Comparison of ENCODE assay signal across 24 mouse cellular contexts in the genomic region with DNA sequence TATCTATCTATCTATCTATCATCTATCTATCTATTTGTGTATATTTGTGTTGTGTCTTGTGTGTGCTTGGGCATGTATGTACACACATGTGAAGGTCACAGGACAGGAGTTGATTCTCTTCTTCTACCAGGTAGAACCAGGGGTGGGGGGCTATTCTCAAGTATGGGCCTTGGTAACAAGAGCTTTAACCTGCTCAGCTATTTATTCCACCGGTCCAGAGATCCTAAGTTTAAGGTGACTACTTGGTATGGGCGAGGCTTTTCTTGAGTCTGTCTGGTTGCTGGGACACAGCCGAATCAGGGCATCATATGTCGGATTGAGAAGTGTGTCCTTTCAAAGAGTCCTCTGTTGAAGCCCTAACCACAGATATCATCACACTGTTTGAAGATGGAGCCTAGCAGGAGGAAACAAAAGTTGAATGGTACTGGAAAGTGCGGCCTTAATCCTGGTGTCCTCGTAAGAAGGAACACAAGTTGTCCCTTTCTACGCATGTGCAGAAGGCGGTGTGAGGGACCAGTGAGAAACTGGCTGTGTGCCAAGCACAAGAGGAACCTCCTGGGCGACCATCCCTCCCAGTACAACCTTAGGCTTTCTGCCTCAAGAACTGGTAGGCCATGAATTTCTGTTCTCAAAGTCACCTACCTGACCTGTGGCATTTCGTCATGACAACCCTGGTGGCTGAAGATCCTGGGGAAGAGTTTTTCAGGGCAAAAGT.
DNase-seq lines count a peak whose midpoint lies in the region; TF ChIP-seq lines count a peak whose summit lies in the region.
"Had no signal": no experiment of that assay in that cellular context is flagged by ENCODE, and none has a peak within 500 bp of the region (broad histone marks: within the 10 kb centered on the region; RNA-seq: fewer than 3 reads in every experiment).

No protein-coding gene starts in this region.

- no peak for TF ChIP-seq POLR2A in MEL (IDR thresholded peaks at IDR 0.05; ENCODE audit: control insufficient read depth in 1 of 2, insufficient read depth in 1 of 2, low read depth in 1 of 2, low read length in 2 of 2, poor library complexity in 1 of 2)

- peaks cover 0 to 5% of the 10 kb centered on the region in 2 experiments; a peak in 1 of 4 replicates for H3K4me1 ChIP-seq in MEL (ENCODE audit: control insufficient read depth in 1 of 2, insufficient read depth in 2 of 2, low read length in 2 of 2)
- H3K4me1 ChIP-seq: forebrain, embryonic 12.5 days had no signal

- no peak for TF ChIP-seq CTCF in MEL (IDR thresholded peaks at IDR 0.05 in 2 of 3, conservative IDR thresholded peaks at IDR 0.05 in 1 of 3; ENCODE audit: control insufficient read depth in 1 of 3, insufficient read depth in 1 of 3, low read depth in 2 of 3, low read length in 3 of 3, poor library complexity in 1 of 3, severe bottlenecking in 1 of 3)

- H3K27me3 ChIP-seq in MEL (ENCODE audit: control insufficient read depth in 1 of 2, insufficient read depth in 2 of 2, low read length in 2 of 2) = no peaks in the 10 kb centered on the region
- H3K27me3 ChIP-seq: CH12.LX; embryonic facial prominence, embryonic 13.5 days; embryonic facial prominence, embryonic 15.5 days; forebrain, embryonic 12.5 days; Patski had no signal

- DNase-seq in right cerebral cortex, postnatal 14 days = peak; percentile 32
- no peak for DNase-seq in right cerebral cortex, postnatal 10 days (ENCODE audit: low spot score in 2 of 2)
- DNase-seq in 3T3-L1 (ENCODE audit: low read depth, low spot score) (peak; percentile 95), MEL (ENCODE audit: low read depth, low spot score) (peak; percentile 71), adipocyte (ENCODE audit: low spot score) (peak; percentile 96)
- DNase-seq in layer of hippocampus, adult 11-12 months (ENCODE audit: low spot score) = no peak
- DNase-seq in left cerebral cortex, adult 9 months (ENCODE audit: low spot score in 2 of 2) = no peak
- DNase-seq: adrenal gland, adult 2 months; adrenal gland, postnatal 10 days; adrenal gland, postnatal 25 days; B cell, adult 2 months; cerebellum, adult 11-12 months; cerebellum, adult 2 months; cerebellum, adult 9-10 months; cerebellum, postnatal 36 days; embryo, embryonic 11 days had no signal

- 0 out of 4 replicates have a peak, but pooled peaks cover 0 to 3% of the 10 kb centered on the region in 2 experiments for H3K36me3 ChIP-seq in MEL (ENCODE audit: control insufficient read depth in 1 of 2, insufficient read depth in 2 of 2, low read length in 2 of 2)
- H3K36me3 ChIP-seq: embryonic facial prominence, embryonic 13.5 days; embryonic facial prominence, embryonic 15.5 days; forebrain, embryonic 10.5 days; forebrain, embryonic 12.5 days; G1E had no signal

- no peaks in the 10 kb centered on the region for H3K79me2 ChIP-seq in MEL (ENCODE audit: control insufficient read depth, insufficient read depth, low read length, poor library complexity)

- H3K27ac ChIP-seq in MEL (ENCODE audit: control insufficient read depth, low read depth, low read length) = no peak overlapping the region
- H3K27ac ChIP-seq: embryonic facial prominence, embryonic 13.5 days; embryonic facial prominence, embryonic 15.5 days; forebrain, embryonic 10.5 days; forebrain, embryonic 12.5 days had no signal

- no peak for TF ChIP-seq EP300 in MEL (IDR thresholded peaks at IDR 0.05; ENCODE audit: low read depth in 1 of 2, low read length in 2 of 2)

- no peak overlapping the region for H3K9ac ChIP-seq in MEL (ENCODE audit: control insufficient read depth, low read depth, low read length, poor library complexity, severe bottlenecking)
- H3K9ac ChIP-seq: embryonic facial prominence, embryonic 13.5 days; embryonic facial prominence, embryonic 15.5 days; forebrain, embryonic 12.5 days had no signal

- H3K4me3 ChIP-seq in MEL (ENCODE audit: control insufficient read depth in 1 of 2, insufficient read depth in 1 of 2, low read depth in 2 of 2, low read length in 2 of 2) = no peak overlapping the region
- H3K4me3 ChIP-seq: embryonic facial prominence, embryonic 13.5 days; embryonic facial prominence, embryonic 15.5 days; erythroblast, embryonic 14.5 days; forebrain, embryonic 10.5 days; forebrain, embryonic 12.5 days had no signal

- no peak for TF ChIP-seq RAD21 in MEL (IDR thresholded peaks at IDR 0.05; ENCODE audit: low read depth, low read length)

- no peaks in the 10 kb centered on the region for H3K9me3 ChIP-seq in MEL (replicated peaks; ENCODE audit: insufficient read depth, low read length)
- H3K9me3 ChIP-seq: embryonic facial prominence, embryonic 13.5 days; embryonic facial prominence, embryonic 15.5 days; forebrain, embryonic 10.5 days; forebrain, embryonic 12.5 days; G1E had no signal

TF ChIP-seq in MEL, 35 proteins besides CTCF, POLR2A, EP300 and RAD21:
- TF ChIP-seq NRF1 (IDR thresholded peaks at IDR 0.05; ENCODE audit: insufficient read depth, low read depth, low read length, poor library complexity, severe bottlenecking) (peak; percentile 23; the same call in 1 of the 2 replicates), USF2 (IDR thresholded peaks at IDR 0.05; ENCODE audit: borderline replicate concordance in 1 of 2, insufficient read depth in 1 of 2, low read depth in 1 of 2, low read length in 2 of 2) (no peak), MAFK (IDR thresholded peaks at IDR 0.05; ENCODE audit: borderline replicate concordance, low read depth, low read length) (no peak), MXI1 (IDR thresholded peaks at IDR 0.05; ENCODE audit: low read depth, low read length) (no peak)

Comparison
In these comparisons a context has a peak if more than half of its experiments do, and no peak if none do; other contexts are left out.
1. DNase-seq: peak in right cerebral cortex, postnatal 14 days (single experiment), 3T3-L1 (single experiment), MEL (single experiment) and adipocyte (single experiment); none in right cerebral cortex, postnatal 10 days (0 of 2), layer of hippocampus, adult 11-12 months (single experiment) and left cerebral cortex, adult 9 months (0 of 2).